Mouse (Mus musculus) ES-Bruce4 (cell line): ENCODE results near the gene Prdm10.

ENCODE experiments used
- CTCF ChIP-seq: IDR thresholded peaks from one replicate; pipeline ENCODE4 v1.8.1; 2011; ENCODE audit warnings: low read depth, low read length
- EP300 ChIP-seq: IDR thresholded peaks from 2 replicates; pipeline ENCODE4 v1.6.1; 2011; ENCODE audit warnings: low read depth, low read length; ENCODE audit not compliant: insufficient read depth
- POLR2A ChIP-seq: IDR thresholded peaks from one replicate; pipeline ENCODE4 v1.8.1; 2011; ENCODE audit warnings: low read length; ENCODE audit not compliant: insufficient read depth

- no peak for TF ChIP-seq EP300
- TF ChIP-seq CTCF: no peak
- no peak for TF ChIP-seq POLR2A
Measured at GRCm38 (mm10) chr9:31384786-31385499, 104.6 kb downstream of the Prdm10 start.
